Mouse (Mus musculus) lung, adult 18-20 months (tissue): Measurements from ENCODE around the gene Ankrd40.

ENCODE experiments used
- DNase-seq, 2 experiments: peaks; one replicate each; pipeline ENCODE4 v3.0.0; 2022; ENCODE audit warnings: mixed read lengths in 2 of 2

Gene Ankrd40

GRCm38 (mm10) chr11:94327693-94328643 is at the start of gene Ankrd40:
Gene Ankrd40, plus strand, starts transcription at chr11:94328001.
- peak; percentile 95 for DNase-seq

DNA sequence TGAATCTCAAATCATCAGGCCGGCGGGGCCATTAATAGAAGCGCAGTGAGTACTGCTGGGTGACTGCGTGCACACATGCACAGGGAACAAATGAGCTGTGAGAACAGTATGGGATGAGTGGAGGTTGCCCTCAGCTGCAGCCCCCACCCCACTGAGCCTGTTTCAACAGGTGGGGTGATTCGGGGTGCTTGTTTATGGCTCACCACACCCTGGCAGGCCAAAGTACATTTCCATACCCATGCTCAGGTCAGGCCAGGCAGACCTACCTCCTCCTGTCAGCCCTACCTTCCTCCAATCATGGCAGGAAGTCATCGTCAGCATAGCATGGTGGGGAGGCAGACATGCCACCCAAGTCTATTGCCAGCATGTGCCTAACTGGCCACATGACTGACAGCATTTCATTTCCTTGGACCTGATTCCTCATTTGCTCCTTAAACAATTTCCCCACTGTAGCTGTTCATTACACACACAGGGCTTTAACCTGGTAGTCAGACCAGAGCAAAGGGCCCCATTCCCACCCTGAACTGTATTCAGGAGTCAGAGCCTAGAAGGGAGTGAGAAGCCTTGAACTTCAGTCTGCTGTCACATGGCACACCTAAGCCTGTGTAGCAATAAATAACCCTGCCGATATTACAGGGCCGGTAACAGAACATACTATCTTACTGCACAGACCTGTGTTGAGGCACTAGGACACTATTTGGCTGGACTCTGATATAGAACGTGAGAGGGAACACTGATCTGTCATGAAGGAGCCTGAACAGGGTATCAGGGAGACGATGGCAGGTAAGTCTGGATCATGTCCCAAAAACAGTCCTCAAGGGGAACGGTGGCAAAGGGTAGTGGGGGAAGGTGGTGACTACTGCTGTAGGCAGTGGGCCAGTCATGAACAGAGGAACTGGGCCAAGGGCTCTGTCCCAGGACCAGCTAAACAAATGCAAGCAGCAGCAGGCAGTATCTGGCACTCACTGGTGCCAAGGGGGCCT is 46.3 kb upstream of the Ankrd40 start, which contains the start of gene Gm21885:
Gm21885 (plus strand) TSS at position 675 of the 983 bp plus-strand sequence.
- no peak for DNase-seq

GRCm38 (mm10) chr11:94282291-94282690 is 45.5 kb upstream of the Ankrd40 start:
- no peak for DNase-seq

DNA sequence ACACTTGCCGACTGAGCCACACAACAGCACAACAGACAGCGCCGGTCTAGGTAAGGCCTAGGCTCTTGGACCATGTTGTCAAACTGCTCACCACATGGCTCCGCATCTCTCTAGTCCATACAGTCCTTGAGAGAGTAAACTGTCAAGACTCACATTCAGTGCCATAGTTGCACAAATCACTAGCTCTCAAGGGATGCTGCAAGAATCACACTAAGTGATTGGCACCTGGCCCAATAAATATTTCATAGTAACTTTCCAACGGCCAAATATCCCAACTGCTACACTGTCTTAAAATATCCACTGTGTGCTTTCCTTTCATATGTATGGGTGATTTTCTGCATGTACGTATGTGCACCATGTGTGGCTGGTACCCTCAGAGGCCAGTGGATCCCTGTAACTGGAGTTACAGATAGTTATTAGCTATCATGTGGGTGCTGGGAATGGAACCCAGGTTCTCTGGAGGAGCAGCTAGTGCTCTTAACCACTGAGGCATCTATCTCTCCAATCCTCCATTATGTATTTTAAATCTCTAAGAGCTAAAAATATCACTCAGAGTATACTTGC is 44.2 kb upstream of the Ankrd40 start:
- no peak for DNase-seq

GRCm38 (mm10) chr11:94285886-94286574 is 41.8 kb upstream of the Ankrd40 start:
- DNase-seq, result peak; percentile 76 to 84

DNA sequence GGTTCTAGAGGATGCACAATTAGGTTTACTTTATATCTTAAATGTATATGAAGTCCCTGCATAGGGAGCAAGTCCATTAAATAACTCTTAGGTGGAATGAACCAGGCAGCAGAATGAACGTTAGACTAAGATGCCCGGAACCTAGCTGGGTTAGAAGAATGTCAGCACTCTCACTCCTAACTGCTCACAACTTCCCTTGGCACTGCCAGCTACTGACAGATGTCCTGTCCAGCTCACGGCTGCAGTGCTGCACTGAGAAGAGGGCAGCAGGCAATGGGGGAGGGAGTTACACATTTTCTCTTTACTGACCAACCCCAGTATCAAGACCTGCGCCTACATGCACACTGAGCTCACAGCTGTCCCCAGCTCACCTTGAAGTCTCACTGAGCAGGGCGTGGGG is 40.7 kb upstream of the Ankrd40 start:
- no peak for DNase-seq

- DNase-seq, result no peak
These were observed 37.6 kb upstream of the Ankrd40 start for GRCm38 (mm10) chr11:94290062-94290740.

DNA sequence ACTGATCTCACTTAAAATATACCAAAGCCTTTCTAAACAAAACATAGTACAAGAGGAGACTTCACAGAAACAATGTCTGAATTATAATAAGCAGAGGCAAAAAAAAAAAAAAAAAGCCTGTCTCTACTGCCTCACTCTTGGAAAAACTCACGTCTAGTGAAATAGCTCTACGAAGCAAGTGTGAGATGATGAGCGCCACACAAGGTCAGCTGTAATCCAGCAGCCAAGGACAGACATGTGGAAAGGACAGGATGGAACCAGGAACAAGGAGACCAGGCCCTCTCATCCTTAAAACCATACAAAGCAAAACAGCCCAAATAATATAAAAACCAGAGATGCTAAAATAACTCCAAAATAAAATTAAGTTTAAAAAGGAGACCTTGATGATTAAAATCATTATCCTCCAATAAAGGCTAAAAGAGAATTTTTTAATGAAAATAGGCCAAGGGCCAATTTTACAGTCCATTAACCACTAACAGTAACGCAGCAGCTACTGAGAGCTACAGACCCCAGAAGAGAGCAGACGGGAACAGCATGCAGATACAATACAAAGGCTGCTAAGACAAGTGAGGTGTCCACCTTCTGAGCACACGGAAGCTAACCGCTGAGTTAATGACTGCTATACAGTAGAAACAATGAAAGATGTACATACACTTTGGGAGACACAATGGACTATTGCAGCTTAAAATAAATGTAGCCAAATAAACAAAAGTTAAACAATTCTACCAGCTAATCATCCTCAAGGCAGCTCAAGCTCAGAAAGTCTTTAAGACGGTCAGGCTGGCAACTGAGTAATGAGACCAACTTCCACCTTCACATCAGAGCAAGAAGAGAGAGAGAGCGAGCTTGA is 32.6 kb upstream of the Ankrd40 start:
- DNase-seq, result no peak

GRCm38 (mm10) chr11:94312733-94313132 is 15.1 kb upstream of the Ankrd40 start:
- DNase-seq, result no peak

DNA sequence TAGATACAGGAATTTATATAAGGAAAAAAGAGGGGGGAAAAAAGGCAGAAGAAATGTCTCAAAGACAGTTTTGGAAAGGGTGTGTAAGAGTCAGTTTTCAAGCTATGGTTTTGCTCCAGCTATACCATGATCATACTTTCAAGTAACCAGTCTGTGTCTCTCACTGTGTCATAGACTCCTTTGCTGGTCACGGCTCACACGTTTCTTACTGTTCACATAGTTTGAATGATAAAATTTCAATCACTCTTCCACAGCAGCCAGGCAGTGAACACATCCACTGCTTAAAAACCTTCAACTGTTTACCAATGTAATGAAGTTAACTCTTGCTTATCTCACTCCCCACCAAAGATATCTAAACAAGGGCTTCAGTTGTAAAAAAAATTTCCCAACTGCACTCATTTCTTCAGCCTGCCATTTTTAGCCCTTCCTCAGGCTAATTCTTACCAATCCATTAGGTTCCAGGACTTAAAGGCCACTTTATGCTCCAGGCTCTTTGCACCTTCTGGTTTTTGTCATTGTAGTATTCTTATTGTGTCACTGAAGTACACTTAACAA is 13.6 kb upstream of the Ankrd40 start:
- no peak for DNase-seq

DNA sequence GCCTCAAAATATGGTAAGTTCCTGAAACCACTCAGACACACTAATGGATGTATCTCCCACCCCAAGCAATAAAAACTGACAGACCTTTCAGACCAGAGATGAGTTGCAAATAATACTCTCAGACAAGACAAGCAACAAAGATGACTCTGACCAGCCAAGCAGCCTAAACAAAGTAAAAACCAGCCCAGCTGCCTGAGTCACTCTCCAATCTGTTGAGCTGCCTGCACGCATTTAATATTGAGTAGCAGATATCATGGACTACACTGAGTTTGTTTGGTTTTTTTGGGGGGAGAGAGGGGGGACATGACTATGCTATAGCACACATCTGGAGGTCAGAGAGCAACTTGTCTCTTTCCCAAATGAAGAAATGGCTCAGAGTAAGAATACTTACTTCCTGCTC is 12.5 kb upstream of the Ankrd40 start:
- no peak for DNase-seq

DNA sequence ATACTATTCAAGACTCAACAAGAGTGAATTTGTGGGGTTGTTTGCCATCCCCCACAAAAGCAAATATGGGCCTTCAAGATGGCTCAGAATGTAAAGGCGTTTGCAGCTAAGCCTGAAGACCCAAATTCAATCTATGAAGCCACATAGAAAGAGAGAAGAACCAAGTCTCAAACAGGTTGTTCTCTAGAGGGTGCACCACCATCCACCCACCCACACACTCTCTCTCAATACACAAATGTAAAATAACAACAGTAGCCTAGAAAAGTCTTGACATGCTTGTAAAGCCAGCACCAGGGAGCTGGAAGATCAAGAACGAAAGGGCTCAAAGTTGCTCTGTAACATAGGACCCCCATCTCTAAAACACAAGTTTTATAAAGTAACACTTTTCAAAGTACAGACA is 11.3 kb upstream of the Ankrd40 start:
- DNase-seq, result no peak

- DNase-seq, result no peak
These were observed 10.8 kb upstream of the Ankrd40 start for GRCm38 (mm10) chr11:94317014-94317413.

DNA sequence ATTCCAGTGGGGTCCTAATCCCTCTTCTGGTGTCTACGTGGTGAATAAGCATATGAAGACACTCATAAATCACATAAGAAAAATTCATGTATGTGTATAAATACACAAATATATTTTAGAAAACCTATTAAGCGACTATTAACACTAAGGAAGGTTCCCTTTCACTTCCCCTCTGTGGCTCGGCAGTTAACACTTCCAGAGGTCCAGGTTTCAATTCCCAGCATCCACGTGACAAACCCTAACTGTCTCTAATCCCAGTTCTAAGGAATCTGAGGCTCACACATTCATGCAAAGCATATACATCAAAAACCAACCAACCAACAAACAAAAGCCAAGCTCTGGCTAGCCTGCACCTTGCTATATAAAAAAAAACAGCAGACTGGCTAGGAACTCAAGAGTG is 10.3 kb upstream of the Ankrd40 start:
- DNase-seq, result no peak

GRCm38 (mm10) chr11:94318056-94318455 is 9.7 kb upstream of the Ankrd40 start:
- no peak for DNase-seq

GRCm38 (mm10) chr11:94320969-94321930 is 6.6 kb upstream of the Ankrd40 start:
- peak in 1 of 2 experiments; percentile 65 for DNase-seq

- peak; percentile 93 to 94 for DNase-seq
These were observed 5.8 kb upstream of the Ankrd40 start, which contains the start of gene Luc7l3 for GRCm38 (mm10) chr11:94321931-94322400. Gene Luc7l3, minus strand, starts transcription at chr11:94321988.

DNA sequence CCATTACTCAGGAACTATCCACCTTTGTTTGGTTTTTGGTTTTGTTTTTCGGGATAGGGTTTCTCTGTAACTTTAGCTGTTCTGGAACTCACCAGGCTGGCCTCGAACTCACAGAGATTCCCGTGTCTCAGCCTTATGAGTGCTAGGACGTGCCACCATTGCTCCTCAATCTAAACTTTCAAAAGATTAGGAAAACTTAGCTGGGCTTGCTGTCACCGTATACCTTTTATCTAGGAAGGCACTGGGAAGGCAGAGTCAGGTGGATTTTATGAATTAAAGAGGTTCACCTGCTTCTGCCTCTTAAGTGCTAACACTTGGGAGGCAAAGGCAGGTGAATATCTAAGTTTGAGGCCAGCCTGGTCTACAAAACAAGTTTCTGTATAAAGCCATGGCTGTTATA is 5.2 kb upstream of the Ankrd40 start:
- DNase-seq, result no peak
